Mouse (Mus musculus) C2C12 (cell line): ENCODE data around the gene E130116L18Rik. TPM values are rescaled to one million over a fixed set of nuclear protein-coding genes. Genes with fewer than 3 reads are reported as not detected.

ENCODE experiments used
- H3K27me3 ChIP-seq: one replicate; pipeline ENCODE4 v1.6.1; 2011; ENCODE audit not compliant: control insufficient read depth, insufficient read depth, insufficient read length
- H3K36me3 ChIP-seq: one replicate; pipeline ENCODE4 v1.6.1; 2011; ENCODE audit not compliant: control insufficient read depth, insufficient read depth
- H3K4me3 ChIP-seq: one replicate; pipeline ENCODE4 v1.5.1; 2011; ENCODE audit warnings: mild to moderate bottlenecking, control low read depth; ENCODE audit not compliant: poor library complexity, insufficient read depth, severe bottlenecking
- H3K79me2 ChIP-seq: one replicate; pipeline ENCODE4 v1.6.1; 2011; ENCODE audit not compliant: control insufficient read depth, insufficient read depth
- H3K79me3 ChIP-seq: one replicate; pipeline ENCODE4 v1.6.1; 2011; ENCODE audit warnings: low read depth, control low read depth
- H3ac ChIP-seq: one replicate; pipeline ENCODE3; 2011; ENCODE audit warnings: low read depth; ENCODE audit not compliant: control insufficient read depth, insufficient read length
- CEBPB ChIP-seq: IDR thresholded peaks from one replicate; pipeline ENCODE4 v1.6.1; 2011; ENCODE audit warnings: low read depth, mild to moderate bottlenecking, control low read depth, moderate library complexity
- CTCF ChIP-seq: IDR thresholded peaks from one replicate; pipeline ENCODE4 v1.5.1; 2011; ENCODE audit not compliant: control insufficient read depth, insufficient read depth, insufficient read length
- FOSL1 ChIP-seq: IDR thresholded peaks from one replicate; pipeline ENCODE4 v1.8.0; 2011; ENCODE audit warnings: mild to moderate bottlenecking, low read length; ENCODE audit not compliant: poor library complexity, insufficient read depth, severe bottlenecking
- MAX ChIP-seq: IDR thresholded peaks from one replicate; pipeline ENCODE4 v1.6.1; 2011; ENCODE audit warnings: mild to moderate bottlenecking, control low read depth
- MYOD1 ChIP-seq: IDR thresholded peaks from one replicate; pipeline ENCODE4 v1.6.1; 2011; ENCODE audit warnings: low read depth; ENCODE audit not compliant: control insufficient read depth, insufficient read length
- MYOG ChIP-seq: IDR thresholded peaks from one replicate; pipeline ENCODE4 v1.6.1; 2011; ENCODE audit not compliant: control insufficient read depth, insufficient read length; ENCODE audit errors: extremely low read depth
- USF1 ChIP-seq: IDR thresholded peaks from one replicate; pipeline ENCODE4 v1.6.1; 2011; ENCODE audit warnings: low read depth, mild to moderate bottlenecking, control low read depth, moderate library complexity
- long read RNA-seq, 2 experiments: library from polyadenylated mRNA; unstranded; transcript quantifications; one replicate each; pipeline ENCODE4 v2.0.0; 2019 to 2020
- polyA plus RNA-seq: library from polyadenylated mRNA; unstranded; fragments of >200 nt; fragmentation: generic; extraction: Trizol; gene quantifications from one replicate; pipeline ENCODE4 v1.2.1, GENCODE M21; 2012; ENCODE audit warnings: missing spikeins

E130116L18Rik gene
- not detected for polyA plus RNA-seq
- long read RNA-seq, experiment 1: 0 reads
- long read RNA-seq, experiment 2: 0 reads

GRCm38 (mm10) chr5:25222752-25223702 lies at the start of gene E130116L18Rik:
TSS of gene E130116L18Rik (minus strand) at chr5:25223153.
- Histone ChIP-seq H3K4me3 (peak within 1 kb of the TSS; percentile 34), H3K79me2 (peaks cover 22% of the 10 kb centered on the region), H3K36me3 (peaks cover 1% of the 10 kb centered on the region), H3K27me3 (no peaks in the 10 kb centered on the region), H3K79me3 (peaks cover 9% of the 10 kb centered on the region), H3ac (peak within 1 kb of the TSS; percentile 61)
- TF ChIP-seq CTCF (peak; percentile 12), MAX (peak; percentile 53), CEBPB (no peak)

- H3K79me2 ChIP-seq: no peaks in the 10 kb centered on the region
- H3K27me3 ChIP-seq: no peaks in the 10 kb centered on the region
- peaks cover 26% of the 10 kb centered on the region for H3K36me3 ChIP-seq
- TF ChIP-seq CEBPB (no peak), CTCF (no peak), FOSL1 (no peak), MYOD1 (no peak), MAX (no peak), USF1 (no peak), MYOG (no peak)
- no peaks in the 10 kb centered on the region for H3K79me3 ChIP-seq
- no peak overlapping the region for H3K4me3 ChIP-seq
- no peak overlapping the region for H3ac ChIP-seq
These were observed 45.4 kb upstream of the E130116L18Rik start for GRCm38 (mm10) chr5:25268258-25268888.

- Histone ChIP-seq H3K79me2 (no peaks in the 10 kb centered on the region), H3ac (no peak overlapping the region), H3K27me3 (no peaks in the 10 kb centered on the region), H3K79me3 (no peaks in the 10 kb centered on the region), H3K4me3 (no peak overlapping the region), H3K36me3 (peaks cover 15% of the 10 kb centered on the region)
- no peak for TF ChIP-seq USF1
- no peak for TF ChIP-seq FOSL1
- no peak for TF ChIP-seq MYOD1
- TF ChIP-seq CEBPB: no peak
- TF ChIP-seq MAX: no peak
- no peak for TF ChIP-seq CTCF
- no peak for TF ChIP-seq MYOG
These were observed 39.3 kb upstream of the E130116L18Rik start for GRCm38 (mm10) chr5:25262266-25262665.

- Histone ChIP-seq H3K36me3 (peaks cover 14% of the 10 kb centered on the region), H3K4me3 (no peak overlapping the region)
- TF ChIP-seq MAX (no peak), MYOG (no peak), CTCF (no peak), CEBPB (no peak), FOSL1 (no peak), USF1 (no peak), MYOD1 (no peak)
These were observed 38.5 kb upstream of the E130116L18Rik start for GRCm38 (mm10) chr5:25261452-25261851.

GRCm38 (mm10) chr5:25256686-25257085 lies 33.7 kb upstream of the E130116L18Rik start:
- no peaks in the 10 kb centered on the region for H3K79me3 ChIP-seq
- H3K36me3 ChIP-seq: peaks cover 33% of the 10 kb centered on the region
- H3K27me3 ChIP-seq: no peaks in the 10 kb centered on the region
- TF ChIP-seq FOSL1 (no peak), CEBPB (no peak), MYOG (no peak), MYOD1 (no peak), USF1 (no peak), CTCF (no peak), MAX (no peak)
- no peaks in the 10 kb centered on the region for H3K79me2 ChIP-seq
- H3ac ChIP-seq: no peak overlapping the region
- H3K4me3 ChIP-seq: no peak overlapping the region

More at GRCm38 (mm10) chr5:25261452-25261851, 38.5 kb upstream of the E130116L18Rik start:
- H3K27me3 ChIP-seq: no peaks in the 10 kb centered on the region
- H3K79me2 ChIP-seq: no peaks in the 10 kb centered on the region
- H3K79me3 ChIP-seq: no peaks in the 10 kb centered on the region
- no peak overlapping the region for H3ac ChIP-seq
